Mouse (Mus musculus): ENCODE results near the gene Rsrc1. TPM values are rescaled to one million over a fixed set of nuclear protein-coding genes. Genes with fewer than 3 reads are reported as not detected.
A peak's percentile ranks its signal among the peaks of the same experiment; 100 is the strongest.

Rsrc1 gene
- polyA plus RNA-seq, 1 experiment from 2014 or later: 9.9 TPM

DNA sequence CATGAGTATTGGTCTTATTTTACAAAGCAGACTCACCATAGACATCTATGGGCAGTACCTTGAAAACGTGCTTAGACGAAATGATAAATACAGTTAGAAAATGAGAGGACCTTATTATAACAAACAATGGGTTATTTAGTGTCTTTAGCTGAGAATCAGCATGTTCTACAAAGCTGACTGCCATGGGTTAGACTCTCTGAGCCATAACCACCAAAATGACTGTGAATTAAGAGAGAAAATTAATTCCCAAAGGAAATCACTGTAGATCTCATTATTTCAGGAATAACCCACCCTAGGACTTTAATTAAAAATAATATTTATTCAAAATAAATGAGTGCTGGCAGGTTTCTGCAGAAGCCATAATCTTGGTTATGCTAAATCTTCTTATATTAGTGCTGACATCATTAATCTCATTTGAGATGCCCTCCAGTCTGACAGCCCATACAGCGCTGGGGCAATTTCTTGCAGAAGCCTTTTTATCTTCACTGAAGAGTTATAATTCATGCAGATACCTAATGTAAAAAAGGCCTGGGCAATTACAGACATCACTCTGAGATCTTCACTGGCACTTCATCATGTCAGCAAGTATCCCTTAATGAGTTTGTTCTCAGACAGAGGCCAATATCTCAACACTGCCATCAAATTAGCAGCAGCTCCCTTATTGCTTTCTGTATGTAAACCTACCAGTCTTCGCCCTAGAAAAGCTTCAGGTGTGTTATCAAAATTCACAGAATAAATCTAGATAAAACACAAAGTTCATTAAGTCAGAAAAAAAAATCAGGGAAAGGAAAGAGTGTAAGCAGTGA, 385.1 kb downstream of the Rsrc1 start:
- no peaks in the 10 kb centered on the region for H3K36me3 ChIP-seq (replicated peaks; ENCODE audit: insufficient read depth, low read length)
- WGBS (ENCODE audit: insufficient replicate concordance): 70% methylated on average over 4 of the region's 4 CpGs
- ATAC-seq: no peak

DNA sequence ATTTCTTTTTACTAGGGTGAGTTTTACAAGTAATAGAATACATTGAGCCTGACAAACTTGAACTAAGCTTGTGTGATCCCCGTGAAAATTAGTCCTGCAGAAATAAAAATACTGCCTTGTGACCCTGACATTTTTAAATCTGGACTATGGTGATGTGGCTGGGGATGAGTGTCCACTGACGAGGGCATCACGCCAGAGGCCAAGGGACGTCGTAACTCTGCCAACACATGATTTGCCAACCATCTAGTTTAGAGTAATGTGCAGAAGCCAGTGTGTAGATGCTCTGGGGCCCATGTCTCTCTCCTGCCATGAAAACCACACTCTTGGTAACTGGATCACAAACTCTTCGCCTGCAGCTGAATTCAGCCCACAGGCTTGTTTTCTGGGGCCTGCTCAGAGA, 386.3 kb downstream of the Rsrc1 start:
- Histone ChIP-seq H3K36me3 (replicated peaks; ENCODE audit: insufficient read depth, low read length) (no peaks in the 10 kb centered on the region), H3K27ac (ENCODE audit: low read depth) (no peak overlapping the region), H3K27me3 (ENCODE audit: insufficient read depth, low read length) (no peaks in the 10 kb centered on the region), H3K4me2 (ENCODE audit: low read depth, low read length) (no peak overlapping the region), H3K4me1 (ENCODE audit: insufficient read depth) (no peaks in the 10 kb centered on the region), H3K9ac (replicated peaks) (no peak overlapping the region), H3K9me3 (ENCODE audit: low read length) (no peaks in the 10 kb centered on the region), H3K4me3 (ENCODE audit: low read depth, low read length) (no peak overlapping the region)
- 75% methylated on average over 6 of the region's 6 CpGs for WGBS (ENCODE audit: insufficient replicate concordance)
- no peak for TF ChIP-seq EP300 (IDR thresholded peaks at IDR 0.05; ENCODE audit: low read depth)
- ATAC-seq (no peak), DNase-seq (no peak)

More for the DNA sequence above, 385.1 kb downstream of the Rsrc1 start:
- no peak for DNase-seq
- Histone ChIP-seq H3K4me3 (ENCODE audit: low read depth, low read length) (no peak overlapping the region), H3K9ac (replicated peaks) (no peak overlapping the region), H3K9me3 (ENCODE audit: low read length) (no peaks in the 10 kb centered on the region), H3K27ac (ENCODE audit: low read depth) (no peak overlapping the region), H3K27me3 (ENCODE audit: insufficient read depth, low read length) (no peaks in the 10 kb centered on the region), H3K4me1 (ENCODE audit: insufficient read depth) (no peaks in the 10 kb centered on the region), H3K4me2 (ENCODE audit: low read depth, low read length) (no peak overlapping the region)
- TF ChIP-seq EP300 (IDR thresholded peaks at IDR 0.05; ENCODE audit: low read depth) (no peak), CTCF (IDR thresholded peaks at IDR 0.05; ENCODE audit: low read depth) (no peak)

DNA sequence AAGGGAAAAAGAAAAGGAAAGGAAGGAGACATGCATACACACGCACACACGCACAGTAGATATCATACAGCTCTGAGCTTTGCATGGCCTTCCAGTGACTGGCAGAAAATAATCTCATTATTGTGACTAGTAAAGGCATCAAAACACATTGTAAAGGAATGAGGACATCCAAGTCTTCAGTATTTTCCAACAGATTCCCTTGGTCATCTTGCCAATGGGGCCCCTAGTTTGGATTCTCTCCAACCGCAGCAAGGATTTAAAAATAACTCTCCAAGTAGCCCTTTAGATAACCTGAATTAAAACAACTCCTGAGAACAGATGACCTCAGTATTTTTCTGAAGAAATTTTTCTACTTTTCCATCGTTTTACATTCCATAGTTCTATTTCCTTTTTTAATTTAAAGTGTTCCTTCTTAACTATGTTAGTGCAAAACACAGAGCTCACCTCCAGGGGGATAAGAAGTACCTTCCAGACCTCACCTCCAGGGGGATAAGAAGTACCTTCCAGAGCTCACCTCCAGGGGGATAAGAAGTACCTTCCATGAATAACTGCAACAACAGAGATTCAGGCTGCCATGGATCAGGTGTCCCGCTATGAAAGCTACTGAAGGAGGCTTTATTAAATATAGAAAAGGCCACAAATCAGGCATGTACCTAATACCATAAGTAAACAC, 388.4 kb downstream of the Rsrc1 start:
- Histone ChIP-seq H3K9me3 (ENCODE audit: low read length) (no peaks in the 10 kb centered on the region), H3K9ac (replicated peaks) (no peak overlapping the region), H3K4me3 (ENCODE audit: low read depth, low read length) (no peak overlapping the region), H3K4me2 (ENCODE audit: low read depth, low read length) (no peak overlapping the region), H3K27ac (ENCODE audit: low read depth) (no peak overlapping the region), H3K4me1 (ENCODE audit: insufficient read depth) (peaks cover 5% of the 10 kb centered on the region; the same call in 1 of the 2 replicates), H3K27me3 (ENCODE audit: insufficient read depth, low read length) (peaks cover 8% of the 10 kb centered on the region), H3K36me3 (replicated peaks; ENCODE audit: insufficient read depth, low read length) (no peaks in the 10 kb centered on the region)
- 66% methylated on average over 5 of the region's 5 CpGs for WGBS (ENCODE audit: insufficient replicate concordance)
- DNase-seq: no peak
- TF ChIP-seq EP300 (IDR thresholded peaks at IDR 0.05; ENCODE audit: low read depth): no peak
- no peak for TF ChIP-seq CTCF (IDR thresholded peaks at IDR 0.05; ENCODE audit: low read depth)
- no peak for ATAC-seq

DNA sequence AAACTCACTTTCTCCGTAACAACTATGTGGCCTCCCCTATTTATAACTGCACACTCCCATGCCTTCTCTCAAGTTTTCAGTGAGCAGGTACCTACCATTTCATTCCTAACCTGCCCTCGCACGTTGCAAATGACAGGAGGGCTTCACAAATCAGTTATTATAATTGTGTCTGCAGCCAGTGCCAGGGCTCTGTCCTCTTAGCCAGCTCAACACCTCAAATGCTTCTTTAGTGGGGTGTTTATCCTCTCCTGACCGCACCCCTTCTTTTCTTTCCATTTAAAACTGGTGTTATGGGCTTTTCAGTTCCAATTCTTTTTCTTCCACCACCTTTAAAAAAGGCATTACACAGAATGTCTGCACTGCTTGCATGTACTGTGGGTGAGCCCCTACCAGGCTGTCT, 391.0 kb downstream of the Rsrc1 start:
- Histone ChIP-seq H3K4me2 (ENCODE audit: low read depth, low read length) (no peak overlapping the region), H3K27me3 (ENCODE audit: insufficient read depth, low read length) (peaks cover 10% of the 10 kb centered on the region), H3K9ac (replicated peaks) (no peak overlapping the region), H3K9me3 (ENCODE audit: low read length) (no peaks in the 10 kb centered on the region), H3K4me1 (ENCODE audit: insufficient read depth) (peaks cover 5% of the 10 kb centered on the region; the same call in 1 of the 2 replicates), H3K36me3 (replicated peaks; ENCODE audit: insufficient read depth, low read length) (no peaks in the 10 kb centered on the region), H3K4me3 (ENCODE audit: low read depth, low read length) (no peak overlapping the region), H3K27ac (ENCODE audit: low read depth) (no peak overlapping the region)
- ATAC-seq (no peak), DNase-seq (no peak)
- TF ChIP-seq CTCF (IDR thresholded peaks at IDR 0.05; ENCODE audit: low read depth) (no peak), EP300 (IDR thresholded peaks at IDR 0.05; ENCODE audit: low read depth) (no peak)
- WGBS (ENCODE audit: insufficient replicate concordance): 64% methylated on average over 4 of the region's 4 CpGs

DNA sequence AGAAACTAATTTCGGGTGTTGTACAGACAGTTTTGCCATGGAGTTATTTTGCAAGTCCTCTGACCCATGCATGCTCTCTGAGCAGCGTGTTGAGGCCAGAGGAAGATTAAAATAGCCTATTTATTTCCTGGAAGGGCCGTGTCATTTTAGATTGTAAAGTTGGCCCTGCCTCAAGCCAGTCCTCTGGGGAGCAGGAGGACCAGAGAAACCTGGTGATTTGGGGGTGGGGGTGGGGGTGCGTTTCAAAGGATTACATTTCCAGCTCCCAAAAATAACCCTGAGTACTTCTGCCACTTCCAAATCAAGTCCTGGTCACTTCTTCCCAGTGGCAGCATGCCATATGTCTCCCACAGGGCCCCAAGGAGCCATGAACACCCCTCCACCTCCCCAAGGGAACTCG, 391.6 kb downstream of the Rsrc1 start:
- DNase-seq: no peak
- Histone ChIP-seq H3K27me3 (ENCODE audit: insufficient read depth, low read length) (peaks cover 10% of the 10 kb centered on the region), H3K4me3 (ENCODE audit: low read depth, low read length) (no peak overlapping the region)

DNA sequence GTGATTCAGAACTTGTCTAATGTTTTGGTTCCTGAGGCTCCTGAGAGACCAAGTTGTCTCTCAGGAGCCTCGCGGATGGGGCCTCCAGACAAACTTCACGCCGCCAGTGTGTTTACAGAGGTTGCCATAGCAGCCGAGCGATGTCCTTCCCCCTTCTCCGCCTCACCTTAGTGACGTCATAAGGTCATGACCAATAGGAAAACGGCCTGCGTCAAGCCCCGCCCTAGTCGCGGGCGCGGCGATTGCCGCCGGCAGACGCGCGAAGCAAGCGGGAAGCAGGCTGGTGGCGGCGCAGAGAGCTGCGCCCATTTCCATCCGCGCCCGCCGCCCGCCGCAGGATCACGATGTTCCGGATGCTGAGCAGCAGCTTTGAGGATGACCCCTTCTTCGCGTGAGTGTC, 392.7 kb downstream of the Rsrc1 start, which contains the start of gene Mlf1:
Gene Mlf1, plus strand, starts transcription at position 226 of the 400 bp plus-strand sequence.
- ATAC-seq (peak; percentile 90), DNase-seq (peak; percentile 79)
- Histone ChIP-seq H3K9me3 (ENCODE audit: low read length) (no peaks in the 10 kb centered on the region), H3K4me3 (ENCODE audit: low read depth, low read length) (peak within 1 kb of the TSS; percentile 37), H3K27me3 (ENCODE audit: insufficient read depth, low read length) (peaks cover 10% of the 10 kb centered on the region), H3K27ac (ENCODE audit: low read depth) (no peak within 1 kb of the TSS), H3K9ac (replicated peaks) (no peak within 1 kb of the TSS), H3K36me3 (replicated peaks; ENCODE audit: insufficient read depth, low read length) (no peaks in the 10 kb centered on the region), H3K4me1 (ENCODE audit: insufficient read depth) (peaks cover 5% of the 10 kb centered on the region; the same call in 1 of the 2 replicates), H3K4me2 (ENCODE audit: low read depth, low read length) (peak within 1 kb of the TSS; percentile 70)
- WGBS (ENCODE audit: insufficient replicate concordance): under 1% methylated on average over 35 of the region's 35 CpGs
- no peak for TF ChIP-seq CTCF (IDR thresholded peaks at IDR 0.05; ENCODE audit: low read depth)
- TF ChIP-seq EP300 (IDR thresholded peaks at IDR 0.05; ENCODE audit: low read depth): no peak

More for the DNA sequence above, 391.6 kb downstream of the Rsrc1 start:
- 50% methylated on average over 5 of the region's 5 CpGs for WGBS (ENCODE audit: insufficient replicate concordance)
- no peak overlapping the region for H3K4me2 ChIP-seq (ENCODE audit: low read depth, low read length)
- H3K9ac ChIP-seq (replicated peaks): no peak overlapping the region
- peaks cover 5% of the 10 kb centered on the region; the same call in 1 of the 2 replicates for H3K4me1 ChIP-seq (ENCODE audit: insufficient read depth)
- no peaks in the 10 kb centered on the region for H3K9me3 ChIP-seq (ENCODE audit: low read length)
- ATAC-seq: no peak
- H3K36me3 ChIP-seq (replicated peaks; ENCODE audit: insufficient read depth, low read length): no peaks in the 10 kb centered on the region
- H3K27ac ChIP-seq (ENCODE audit: low read depth): no peak overlapping the region
- no peak for TF ChIP-seq EP300 (IDR thresholded peaks at IDR 0.05; ENCODE audit: low read depth)
- TF ChIP-seq CTCF (IDR thresholded peaks at IDR 0.05; ENCODE audit: low read depth): no peak
